Mouse (Mus musculus) cerebellum, adult 8-10 months (tissue): ENCODE measurements around the gene B4galt2.

Experiments
- DNase-seq: peaks from one replicate; pipeline ENCODE4 v3.0.0; 2022

B4galt2 gene

GRCm38 (mm10) chr4:117906196-117906595 lies 22.9 kb upstream of the B4galt2 start:
- no peak for DNase-seq

- peak; percentile 54 for DNase-seq
These were observed 21.5 kb upstream of the B4galt2 start for GRCm38 (mm10) chr4:117904761-117905160.

GRCm38 (mm10) chr4:117904094-117904493 lies 20.8 kb upstream of the B4galt2 start:
- DNase-seq = no peak

- no peak for DNase-seq
These were observed 14.8 kb upstream of the B4galt2 start for GRCm38 (mm10) chr4:117898111-117898510.

- peak; percentile 62 for DNase-seq
These were observed 12.7 kb upstream of the B4galt2 start for GRCm38 (mm10) chr4:117896031-117896430.

GRCm38 (mm10) chr4:117895339-117895738 lies 12.1 kb upstream of the B4galt2 start:
- DNase-seq = no peak

- DNase-seq = no peak
These were observed 11.3 kb upstream of the B4galt2 start for GRCm38 (mm10) chr4:117894601-117895000.

- DNase-seq = no peak
These were observed 10.1 kb upstream of the B4galt2 start for GRCm38 (mm10) chr4:117893376-117893775.

- DNase-seq = peak; percentile 79
These were observed 8.5 kb upstream of the B4galt2 start, which contains the start of gene Dph2 for GRCm38 (mm10) chr4:117891738-117892161. Gene Dph2 (minus strand): TSS chr4:117892032.

GRCm38 (mm10) chr4:117890750-117891149 lies 7.5 kb upstream of the B4galt2 start:
- no peak for DNase-seq

- no peak for DNase-seq
These were observed 6.7 kb upstream of the B4galt2 start for GRCm38 (mm10) chr4:117890031-117890430.

- no peak for DNase-seq
These were observed 6.2 kb upstream of the B4galt2 start for GRCm38 (mm10) chr4:117889471-117889870.

GRCm38 (mm10) chr4:117887920-117888319 lies 4.6 kb upstream of the B4galt2 start:
- no peak for DNase-seq

- DNase-seq = peak; percentile 93
These were observed 3.8 kb upstream of the B4galt2 start, which contains the start of gene Atp6v0b for GRCm38 (mm10) chr4:117887133-117887532. Gene Atp6v0b (minus strand): TSS chr4:117887333.

- DNase-seq = no peak
These were observed 3.4 kb upstream of the B4galt2 start for GRCm38 (mm10) chr4:117886644-117887043.

- DNase-seq = no peak
These were observed 2.7 kb upstream of the B4galt2 start for GRCm38 (mm10) chr4:117885994-117886393.

GRCm38 (mm10) chr4:117885093-117885492 lies 1.8 kb upstream of the B4galt2 start:
- DNase-seq = no peak

GRCm38 (mm10) chr4:117884146-117884545 lies 859 bp upstream of the B4galt2 start:
- DNase-seq = no peak

GRCm38 (mm10) chr4:117878703-117879102 lies 4.6 kb downstream of the B4galt2 start:
- no peak for DNase-seq

- no peak for DNase-seq
These were observed 5.0 kb downstream of the B4galt2 start for GRCm38 (mm10) chr4:117878301-117878700.

- no peak for DNase-seq
These were observed 9.7 kb downstream of the B4galt2 start for GRCm38 (mm10) chr4:117873615-117874014.

- DNase-seq = no peak
These were observed 10.8 kb downstream of the B4galt2 start, which contains the start of gene Ccdc24 for GRCm38 (mm10) chr4:117872471-117872886. Gene Ccdc24 (minus strand): TSS chr4:117872557.

GRCm38 (mm10) chr4:117871787-117872186 lies 11.5 kb downstream of the B4galt2 start:
- no peak for DNase-seq

GRCm38 (mm10) chr4:117870437-117870836 lies 12.8 kb downstream of the B4galt2 start:
- no peak for DNase-seq

- no peak for DNase-seq
These were observed 14.0 kb downstream of the B4galt2 start for GRCm38 (mm10) chr4:117869317-117869716.
